Mouse (Mus musculus) CD4-positive, CD25-positive, alpha-beta regulatory T cell (primary cell): ENCODE measurements around the gene Cbln3. TPM values are rescaled to one million over a fixed set of nuclear protein-coding genes. Genes with fewer than 3 reads are reported as not detected.

ENCODE experiments used
- polyA plus RNA-seq: library from polyadenylated mRNA; unstranded; fragments of 100-300 nt; shearing (Covaris generic); gene quantifications from one replicate; pipeline ENCODE4 v1.2.1, GENCODE M21; 2017

The Cbln3 gene
- 0.20 TPM for polyA plus RNA-seq

DNA sequence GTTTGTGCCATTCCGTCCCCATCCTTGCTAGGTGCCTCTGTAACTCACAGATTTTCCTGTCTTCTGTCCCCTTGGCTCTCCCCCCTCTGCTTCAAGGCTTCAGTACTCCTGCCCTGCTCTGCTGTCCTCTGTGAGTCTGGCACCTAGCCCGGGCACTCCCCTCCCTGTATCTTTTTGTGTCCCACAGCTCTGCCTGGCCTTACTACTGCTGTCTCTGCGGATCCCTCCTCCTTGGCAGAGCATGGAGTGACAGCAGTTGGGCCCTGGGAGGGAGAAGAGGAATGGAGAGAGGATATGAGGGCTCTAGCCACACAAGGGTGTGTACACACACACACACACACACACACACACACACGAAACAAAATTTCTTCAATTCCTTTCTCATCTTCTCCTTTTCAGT lies at the start of gene Cbln3:
Cbln3 (minus strand) TSS at position 227 of the 400 bp plus-strand sequence.

DNA sequence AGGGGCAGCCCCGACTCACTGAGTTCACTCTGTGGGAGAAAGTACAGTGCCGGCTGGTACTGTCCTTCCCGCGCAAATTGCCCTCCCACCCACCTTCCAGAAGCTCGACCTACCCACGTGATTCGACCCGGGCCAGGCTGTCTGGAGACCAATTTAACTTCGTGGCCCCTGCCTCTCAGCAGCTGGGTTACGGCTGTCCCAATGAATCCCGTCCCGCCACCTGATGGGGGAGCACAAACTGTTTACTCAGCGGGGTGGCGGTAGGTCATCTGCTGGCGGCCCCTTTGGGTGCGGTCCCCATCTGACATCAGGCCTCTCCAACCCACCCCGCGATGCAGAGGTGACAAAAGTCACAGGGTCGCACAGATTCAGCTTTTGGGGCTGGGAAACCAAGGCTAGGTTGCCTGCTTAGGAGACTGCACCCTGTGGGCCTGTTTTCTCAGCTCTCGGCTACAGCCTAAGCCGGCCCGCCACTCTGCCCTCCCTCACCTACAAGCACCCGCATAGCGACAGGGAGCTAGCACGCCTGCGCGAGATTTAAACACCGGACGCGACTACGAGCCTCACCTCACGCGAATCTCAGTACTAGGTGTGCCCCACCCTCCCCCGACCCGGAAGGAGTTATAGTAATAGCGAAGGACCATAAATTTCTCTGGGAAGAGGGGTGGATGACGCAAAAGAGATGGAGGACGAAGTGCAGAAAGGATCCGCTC lies 15.7 kb upstream of the Cbln3 start, which contains the start of gene Sdr39u1:
Sdr39u1 (minus strand) TSS at position 593 of the 713 bp plus-strand sequence.

DNA sequence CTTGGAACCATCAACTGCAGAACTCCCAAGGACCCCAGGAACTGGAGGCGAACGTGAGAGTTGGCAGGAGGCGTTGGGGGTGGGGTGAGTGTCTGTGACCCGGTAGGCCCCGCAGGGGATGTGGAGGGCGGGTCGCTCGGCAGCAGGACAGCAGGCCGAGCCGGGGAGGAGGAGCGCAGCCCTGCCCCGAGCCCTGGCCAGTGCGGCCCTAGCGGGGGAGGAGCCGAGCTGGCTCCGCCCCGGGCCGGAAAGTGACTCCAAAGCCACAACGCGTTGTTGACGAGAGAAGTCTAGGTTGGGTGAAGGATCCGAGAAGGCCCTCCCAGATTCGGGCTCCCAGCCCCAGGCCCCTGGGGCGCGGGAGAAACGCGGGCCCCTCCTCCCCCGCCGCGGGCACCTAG lies 521 bp upstream of the Cbln3 start, which contains the start of gene Khnyn:
Khnyn (plus strand) TSS at position 235 of the 401 bp plus-strand sequence.

DNA sequence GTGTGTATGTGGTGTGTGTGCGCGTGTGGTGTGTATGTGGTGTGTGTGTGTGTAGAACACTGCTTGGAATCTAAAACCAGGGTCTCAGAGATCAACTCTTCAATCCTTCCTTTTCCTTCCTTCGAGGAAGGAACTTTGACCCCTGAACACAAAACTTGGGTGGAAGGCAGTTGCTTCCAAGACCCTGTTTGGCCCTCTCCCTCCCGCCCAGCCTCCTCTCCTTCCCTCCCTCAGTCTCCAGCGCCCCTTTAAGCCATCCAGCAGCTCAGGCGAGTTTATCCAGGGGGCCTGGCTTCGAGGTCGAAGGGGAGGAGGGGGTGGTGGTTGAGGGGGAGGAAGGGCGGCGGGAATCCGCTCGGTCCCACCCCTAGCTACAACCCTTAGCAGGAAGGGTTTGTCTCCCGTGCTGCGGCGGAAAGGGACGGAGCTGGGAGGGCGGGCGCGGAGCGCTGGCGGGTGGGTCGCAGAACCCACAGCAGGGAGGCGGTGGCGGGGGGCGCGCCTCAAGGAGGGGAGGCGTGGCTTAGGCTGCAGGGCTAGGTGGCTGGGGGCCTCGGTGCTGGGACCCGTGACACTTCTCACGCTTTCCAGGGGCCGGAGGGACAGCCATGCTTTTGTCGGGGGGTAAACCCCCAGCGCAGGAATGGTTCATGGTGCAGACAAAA lies 30.4 kb downstream of the Cbln3 start, which contains the start of gene Nynrin:
Nynrin (plus strand) TSS at position 390 of the 665 bp plus-strand sequence.

Other genes with a start within 250 kb of the Cbln3 start
- 70.3 TPM for gene Ipo4, start 248.4 kb downstream of the Cbln3 start, polyA plus RNA-seq
- 1.3 TPM for gene Gm49378, start 246.5 kb downstream of the Cbln3 start, polyA plus RNA-seq
- 83.6 TPM for gene Tm9sf1, start 240.6 kb downstream of the Cbln3 start, polyA plus RNA-seq
- gene Tssk4, start 234.2 kb downstream of the Cbln3 start, polyA plus RNA-seq: 2.1 TPM
- gene Mdp1, start 223.9 kb downstream of the Cbln3 start, polyA plus RNA-seq: 111 TPM
- 50.7 TPM for gene Gmpr2, start 212.5 kb downstream of the Cbln3 start, polyA plus RNA-seq
- gene Nedd8, start 212.3 kb downstream of the Cbln3 start, polyA plus RNA-seq: 388 TPM
- 69.1 TPM for gene Tinf2, start 202.6 kb downstream of the Cbln3 start, polyA plus RNA-seq
- gene Tgm1, start 170.5 kb downstream of the Cbln3 start, polyA plus RNA-seq: 0.47 TPM
- 75.9 TPM for gene Rabggta, start 162.1 kb downstream of the Cbln3 start, polyA plus RNA-seq
- 36.0 TPM for gene Dhrs1, start 138.7 kb downstream of the Cbln3 start, polyA plus RNA-seq
- gene Nop9, start 138.7 kb downstream of the Cbln3 start, polyA plus RNA-seq: 51.0 TPM
- gene Cideb, start 125.9 kb downstream of the Cbln3 start, polyA plus RNA-seq: not detected
- gene Ltb4r2, start 123.0 kb downstream of the Cbln3 start, polyA plus RNA-seq: 0.07 TPM
- 1.9 TPM for gene Ltb4r1, start 118.4 kb downstream of the Cbln3 start, polyA plus RNA-seq
- 0.32 TPM for gene Adcy4, start 100.3 kb downstream of the Cbln3 start, polyA plus RNA-seq
- gene Ripk3, start 95.5 kb downstream of the Cbln3 start, polyA plus RNA-seq: 67.6 TPM
- not detected for gene Nfatc4, start 61.2 kb downstream of the Cbln3 start, polyA plus RNA-seq
- 1.2 TPM for gene Nynrin, start 30.4 kb downstream of the Cbln3 start, polyA plus RNA-seq
- gene Khnyn, start 555 bp upstream of the Cbln3 start, polyA plus RNA-seq: 63.7 TPM
- gene Sdr39u1, start 15.9 kb upstream of the Cbln3 start, polyA plus RNA-seq: 73.6 TPM
- gene Cma1, start 60.3 kb upstream of the Cbln3 start, polyA plus RNA-seq: not detected
- not detected for gene Cma2, start 66.6 kb upstream of the Cbln3 start, polyA plus RNA-seq
- not detected for gene Mcpt1, start 133.6 kb upstream of the Cbln3 start, polyA plus RNA-seq
- not detected for gene Mcpt9, start 146.1 kb upstream of the Cbln3 start, polyA plus RNA-seq
- not detected for gene Mcpt2, start 157.6 kb upstream of the Cbln3 start, polyA plus RNA-seq
- not detected for gene Mcpt4, start 177.9 kb upstream of the Cbln3 start, polyA plus RNA-seq
- gene Mcpt8, start 200.9 kb upstream of the Cbln3 start, polyA plus RNA-seq: not detected
- not detected for gene Ctsg, start 218.2 kb upstream of the Cbln3 start, polyA plus RNA-seq
- gene Gzme, start 236.2 kb upstream of the Cbln3 start, polyA plus RNA-seq: not detected
- 0.19 TPM for gene Gzmd, start 248.2 kb upstream of the Cbln3 start, polyA plus RNA-seq